Mouse (Mus musculus) testis, adult 10 weeks (tissue): ENCODE measurements around the gene Lamtor4. TPM values are rescaled to one million over a fixed set of nuclear protein-coding genes. Genes with fewer than 3 reads are reported as not detected.

ENCODE experiments used
- polyA plus RNA-seq: library from polyadenylated mRNA; stranded (reverse); fragments of 350-450 nt; fragmentation: Illumina TruSeq; extraction: RNeasy Lipid Tissue Mini Kit (QIAGEN cat#74804); gene quantifications from one replicate; pipeline ENCODE4 v1.2.3, GENCODE M21; 2014; ENCODE audit warnings: low read depth, low replicate concordance

Lamtor4 gene
- 0.27 TPM for polyA plus RNA-seq

DNA sequence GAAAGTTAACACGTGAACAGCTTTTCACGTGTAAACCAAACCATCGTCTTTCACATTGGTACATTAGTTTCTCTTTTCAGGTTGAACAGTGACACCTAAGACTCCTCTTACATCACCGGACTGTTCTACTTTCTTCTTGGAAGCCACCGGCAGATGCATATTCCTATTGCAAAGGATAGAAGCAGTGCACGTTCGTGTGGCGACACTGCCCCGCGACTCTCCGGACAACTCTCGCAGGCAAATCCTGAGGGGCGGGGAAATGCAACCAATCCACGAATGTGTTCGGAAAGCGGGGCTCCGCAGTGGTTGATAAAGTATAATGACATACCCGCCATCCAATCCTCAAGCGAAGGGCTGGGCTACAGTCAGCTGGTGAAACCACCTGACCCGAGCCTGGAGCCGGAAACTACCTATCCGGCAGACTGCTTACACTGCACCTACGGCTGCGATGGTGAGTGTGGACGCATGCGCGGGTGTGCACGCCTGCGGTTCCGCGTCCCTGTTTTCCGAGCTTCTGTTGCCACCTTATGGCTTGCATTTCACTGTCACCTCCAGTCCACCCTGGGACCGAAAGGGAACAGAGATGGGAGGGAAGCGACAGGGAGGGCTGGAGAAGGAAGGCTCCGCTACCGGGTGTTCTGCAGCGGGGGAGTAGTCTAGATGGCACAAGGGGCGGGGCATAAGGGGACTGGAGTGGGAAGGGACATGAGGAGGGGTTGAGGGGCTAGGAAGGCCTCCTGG is at the start of gene Lamtor4:
Gene Lamtor4 (plus strand): TSS at position 130 of the 741 bp plus-strand sequence.

DNA sequence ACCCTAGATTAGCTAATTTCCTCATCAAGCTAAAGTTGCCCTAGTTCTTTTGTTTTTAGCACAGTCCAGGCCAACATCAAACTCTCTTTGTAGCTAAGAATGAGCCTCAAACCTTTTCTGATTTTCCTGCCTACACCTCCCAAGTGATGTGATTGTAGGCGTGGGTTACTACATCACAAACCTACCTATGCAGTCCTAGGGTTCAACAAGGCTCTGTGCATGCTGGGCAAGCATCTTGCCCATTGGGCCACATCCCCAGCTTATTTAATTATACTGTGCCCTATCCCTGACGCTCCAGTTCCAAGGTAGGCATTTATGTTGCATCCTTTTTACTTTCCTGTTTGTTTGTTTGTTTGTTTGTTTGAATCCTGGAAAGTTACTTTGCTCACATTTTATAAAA is 29.6 kb upstream of the Lamtor4 start, which contains the start of gene Nxpe5:
Gene Nxpe5 (plus strand): TSS at position 199 of the 400 bp plus-strand sequence.

DNA sequence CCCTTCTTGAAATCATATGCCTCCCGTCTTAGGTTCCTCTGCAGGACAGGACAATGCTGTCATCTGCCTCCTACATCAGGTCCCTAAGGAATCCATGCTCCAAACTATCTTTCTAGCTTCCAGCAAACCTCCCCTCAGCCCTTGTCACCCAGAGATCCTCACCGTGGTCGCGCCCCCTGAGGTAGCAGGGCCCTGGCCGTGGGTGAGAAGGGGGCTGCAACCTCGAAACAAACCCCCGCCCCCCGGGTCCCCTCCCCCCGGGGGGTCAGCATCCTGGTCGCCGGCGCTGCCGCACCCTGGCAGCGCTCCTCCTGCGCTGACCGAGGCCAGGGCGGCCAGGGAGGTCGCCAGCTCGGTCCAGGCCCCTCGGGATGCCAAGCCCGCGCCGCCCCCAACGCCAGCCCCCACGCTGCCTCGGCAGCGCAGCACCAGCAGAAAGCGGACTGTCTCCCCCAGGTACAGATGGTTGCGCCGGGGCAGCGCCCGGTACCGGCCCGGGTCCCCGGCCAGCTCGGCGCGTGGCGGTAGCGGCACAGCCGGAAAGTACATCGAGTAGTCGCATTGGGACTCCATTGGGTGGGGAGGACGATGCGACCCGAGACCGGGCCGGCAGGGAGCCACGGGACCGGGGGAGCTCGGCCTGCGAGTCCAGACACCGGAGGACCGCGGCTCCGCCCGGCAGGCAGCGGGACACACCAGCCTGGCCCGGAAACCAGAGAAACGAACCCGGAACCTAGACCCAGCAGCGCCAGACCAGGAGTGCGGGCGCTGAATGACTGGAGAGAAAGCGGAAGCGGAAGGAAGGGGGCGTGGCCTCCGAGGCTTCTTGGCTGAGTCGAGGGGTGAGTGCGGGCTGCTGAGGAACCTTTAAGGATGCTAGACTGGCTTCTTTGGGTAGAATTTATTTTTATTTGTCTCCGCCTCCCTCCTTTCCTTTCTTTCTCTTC is 8.3 kb downstream of the Lamtor4 start, which contains the start of gene BC037034:
Gene BC037034 (minus strand): TSS at position 774 of the 947 bp plus-strand sequence.

DNA sequence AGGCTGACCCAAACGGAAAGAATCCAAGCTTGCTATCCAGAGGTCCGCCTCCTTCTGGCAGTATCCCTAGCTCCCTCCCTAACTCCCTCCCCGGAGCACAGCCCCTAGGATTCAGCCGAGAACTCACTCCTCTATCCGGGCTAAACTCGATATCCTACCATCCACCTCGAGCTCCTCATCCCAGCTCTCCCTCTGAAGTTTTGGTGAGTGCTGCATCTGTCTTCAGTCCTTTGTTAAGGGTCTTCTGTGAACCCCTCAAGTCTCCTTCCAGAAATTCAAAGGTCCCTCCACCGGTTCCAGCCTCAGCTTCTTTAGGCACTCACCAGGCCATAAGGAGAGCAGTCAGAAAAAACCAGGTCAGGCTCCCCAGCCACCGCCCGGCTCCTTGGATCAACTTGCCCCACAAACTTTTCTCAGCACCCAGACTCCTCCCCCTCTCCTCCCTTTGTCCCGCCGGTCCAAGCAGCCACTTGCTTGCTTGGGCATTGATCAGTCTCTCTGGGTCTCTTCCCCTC is 17.2 kb downstream of the Lamtor4 start, which contains the start of gene Gal3st4:
Gene Gal3st4 (minus strand): TSS at position 432 of the 515 bp plus-strand sequence.

DNA sequence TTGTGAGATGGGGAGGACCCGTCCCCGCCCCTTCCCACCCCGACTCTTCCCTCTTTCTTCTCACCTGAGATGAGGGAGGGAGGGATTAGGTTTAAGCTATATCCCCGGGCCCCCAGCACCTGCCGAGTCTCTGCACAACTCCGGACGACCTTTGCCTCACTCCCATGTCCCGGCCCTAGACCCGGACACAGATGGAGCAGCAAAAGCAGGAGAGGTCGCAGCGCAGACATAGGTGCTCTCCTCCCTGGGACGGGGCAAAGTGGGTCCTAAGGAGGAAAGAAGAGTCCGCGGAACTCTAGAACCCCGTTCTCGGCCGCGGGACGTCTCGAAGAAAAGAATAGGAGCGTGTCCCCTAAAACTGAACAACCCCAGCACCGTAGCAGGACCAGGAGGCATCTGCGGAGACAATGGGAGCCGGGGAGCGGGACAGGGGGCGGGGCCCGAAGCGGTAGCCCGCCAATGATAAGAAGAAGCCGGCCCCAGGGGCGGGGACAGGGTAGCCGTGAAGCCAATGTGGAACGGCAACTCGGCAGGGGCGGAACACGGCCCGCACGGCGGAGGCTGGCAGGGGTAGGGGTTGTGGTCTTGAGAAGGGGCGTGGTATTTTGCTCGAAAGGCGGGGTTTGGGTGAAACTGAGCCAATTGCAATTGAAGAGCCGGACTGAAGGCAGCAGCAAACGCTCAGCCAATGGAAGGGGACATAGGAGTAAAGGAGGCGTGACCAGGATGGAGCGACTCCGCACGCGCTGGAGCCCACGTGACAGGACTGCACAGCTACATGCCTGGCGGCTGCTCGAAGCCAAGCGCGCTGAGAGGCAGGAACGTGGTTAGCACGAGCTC is 24.5 kb downstream of the Lamtor4 start, which contains the start of the genes Gm43720, Gpc2 and Stag3:
Gene Gm43720 (minus strand): TSS at position 374 of the 840 bp plus-strand sequence.
Gene Gpc2 (minus strand): TSS at position 421 of the 840 bp plus-strand sequence.
Gene Stag3 (plus strand): TSS at position 656 of the 840 bp plus-strand sequence.

Other genes starting within 250 kb of the Lamtor4 start
- gene Smok3a, start 234.2 kb upstream of the Lamtor4 start, polyA plus RNA-seq, result 7.5 TPM
- 7.3 TPM for gene Smok3b, start 234.1 kb upstream of the Lamtor4 start, polyA plus RNA-seq
- gene Smok3c, start 202.3 kb upstream of the Lamtor4 start, polyA plus RNA-seq, result 5.5 TPM
- gene Zkscan1, start 170.4 kb upstream of the Lamtor4 start, polyA plus RNA-seq, result 16.2 TPM
- gene Zscan21, start 138.6 kb upstream of the Lamtor4 start, polyA plus RNA-seq, result 109 TPM
- gene Zfp113, start 99.7 kb upstream of the Lamtor4 start, polyA plus RNA-seq, result 6.7 TPM
- gene Cops6, start 94.4 kb upstream of the Lamtor4 start, polyA plus RNA-seq, result 89.9 TPM
- 10.5 TPM for gene Ap4m1, start 83.5 kb upstream of the Lamtor4 start, polyA plus RNA-seq
- gene Mcm7, start 83.1 kb upstream of the Lamtor4 start, polyA plus RNA-seq, result 62.1 TPM
- 14.1 TPM for gene Taf6, start 68.0 kb upstream of the Lamtor4 start, polyA plus RNA-seq
- 2.8 TPM for gene Cnpy4, start 68.0 kb upstream of the Lamtor4 start, polyA plus RNA-seq
- 0.32 TPM for gene Mblac1, start 61.2 kb upstream of the Lamtor4 start, polyA plus RNA-seq
- gene Nxpe5, start 29.6 kb upstream of the Lamtor4 start, polyA plus RNA-seq, result 0.14 TPM
- 3.5 TPM for gene BC037034, start 8.6 kb downstream of the Lamtor4 start, polyA plus RNA-seq
- gene Gal3st4, start 17.4 kb downstream of the Lamtor4 start, polyA plus RNA-seq, result not detected
- 0.03 TPM for gene Gm43720, start 24.5 kb downstream of the Lamtor4 start, polyA plus RNA-seq
- 3.1 TPM for gene Gpc2, start 24.5 kb downstream of the Lamtor4 start, polyA plus RNA-seq
- gene Stag3, start 24.8 kb downstream of the Lamtor4 start, polyA plus RNA-seq, result 511 TPM
- not detected for gene Pvrig, start 86.5 kb downstream of the Lamtor4 start, polyA plus RNA-seq
- 8.2 TPM for gene Zfp157, start 186.0 kb downstream of the Lamtor4 start, polyA plus RNA-seq